Mouse (Mus musculus) thymus, adult 2 months (tissue): ENCODE results near the gene Atg4c. TPM values are rescaled to one million over a fixed set of nuclear protein-coding genes. Genes with fewer than 3 reads are reported as not detected.

Source experiments
- DNase-seq: peaks from one replicate; pipeline ENCODE4 v3.0.0; 2021
- H3K27ac ChIP-seq: fragments of 200-500 bp; 2 replicates; pipeline ENCODE4 v1.5.1; 2012; ENCODE audit warnings: low read length, control low read depth; ENCODE audit not compliant: control insufficient read depth, insufficient read depth
- H3K27me3 ChIP-seq: fragments of 200-500 bp; 2 replicates; pipeline ENCODE4 v1.6.1; 2012; ENCODE audit warnings: mild to moderate bottlenecking, low read length, moderate library complexity, mixed read lengths; ENCODE audit not compliant: control insufficient read depth, insufficient read depth
- H3K36me3 ChIP-seq: fragments of 200-500 bp; 2 replicates; pipeline ENCODE4 v1.6.1; 2012; ENCODE audit warnings: mild to moderate bottlenecking, low read length, moderate library complexity; ENCODE audit not compliant: control insufficient read depth, insufficient read depth
- H3K4me1 ChIP-seq: fragments of 200-500 bp; replicated peaks from 2 replicates; pipeline ENCODE4 v1.6.1; 2012; ENCODE audit warnings: low read length; ENCODE audit not compliant: control insufficient read depth, insufficient read depth
- H3K4me3 ChIP-seq: fragments of 200-500 bp; 2 replicates; pipeline ENCODE4 v1.5.1; 2012; ENCODE audit warnings: mild to moderate bottlenecking, low read length, control low read depth, moderate library complexity; ENCODE audit not compliant: control insufficient read depth, insufficient read depth
- CTCF ChIP-seq: fragments of 200-500 bp; IDR thresholded peaks from 2 replicates; pipeline ENCODE4 v1.5.1; 2012; ENCODE audit warnings: mild to moderate bottlenecking, control low read depth, low read length, moderate library complexity, borderline replicate concordance; ENCODE audit not compliant: control insufficient read depth, poor library complexity, insufficient read depth; ENCODE audit errors: extremely low read depth
- POLR2A ChIP-seq: fragments of 200-500 bp; IDR thresholded peaks from 2 replicates; pipeline ENCODE4 v1.6.1; 2012; ENCODE audit warnings: mild to moderate bottlenecking, low read length, control low read depth, moderate library complexity; ENCODE audit not compliant: control insufficient read depth, poor library complexity, insufficient read depth; ENCODE audit errors: extremely low read depth
- WGBS: fragments of 180-500 bp; shearing (Covaris S2); methylation state at CpG from one replicate; pipeline ENCODE4 v1.1.7; 2018; 5-methylcytosine and 5-hydroxymethylcytosine counted together
- polyA plus RNA-seq: library from polyadenylated mRNA; depleted of rRNA; stranded (reverse); fragments of >200 nt; gene quantifications from 2 replicates; pipeline ENCODE4 v1.2.3, GENCODE M21; 2012

The Atg4c gene
- polyA plus RNA-seq, 1 experiment = 0.80 TPM

GRCm38 (mm10) chr4:99160899-99161298 is 32.8 kb upstream of the Atg4c start:
- no peak overlapping the region for H3K27ac ChIP-seq
- H3K4me3 ChIP-seq = no peak overlapping the region
- H3K27me3 ChIP-seq = no peaks in the 10 kb centered on the region
- 89% methylated on average over 5 of the region's 5 CpGs for WGBS
- TF ChIP-seq CTCF (no peak), POLR2A (no peak)
- H3K4me1 ChIP-seq = no peaks in the 10 kb centered on the region
- DNase-seq = no peak
- no peaks in the 10 kb centered on the region for H3K36me3 ChIP-seq

- no peak for DNase-seq
- H3K27ac ChIP-seq = no peak overlapping the region
These were observed 32.2 kb upstream of the Atg4c start for GRCm38 (mm10) chr4:99161457-99161971.

GRCm38 (mm10) chr4:99163001-99163400 is 30.7 kb upstream of the Atg4c start:
- no peak for DNase-seq
- TF ChIP-seq POLR2A = no peak
- no peak for TF ChIP-seq CTCF
- H3K4me3 ChIP-seq = no peak overlapping the region
- no peaks in the 10 kb centered on the region for H3K36me3 ChIP-seq
- 77% methylated on average over 9 of the region's 9 CpGs for WGBS
- H3K4me1 ChIP-seq = no peaks in the 10 kb centered on the region
- no peak overlapping the region for H3K27ac ChIP-seq
- no peaks in the 10 kb centered on the region for H3K27me3 ChIP-seq

More at GRCm38 (mm10) chr4:99161457-99161971, 32.2 kb upstream of the Atg4c start:
- Histone ChIP-seq H3K36me3 (no peaks in the 10 kb centered on the region), H3K27me3 (no peaks in the 10 kb centered on the region), H3K4me1 (no peaks in the 10 kb centered on the region), H3K4me3 (no peak overlapping the region)
- 62% methylated on average over 6 of the region's 6 CpGs for WGBS
- TF ChIP-seq CTCF = no peak

GRCm38 (mm10) chr4:99163547-99163946 is 30.2 kb upstream of the Atg4c start:
- no peaks in the 10 kb centered on the region for H3K36me3 ChIP-seq
- WGBS = 22% methylated on average over 4 of the region's 4 CpGs
- no peaks in the 10 kb centered on the region for H3K27me3 ChIP-seq
- DNase-seq = no peak
- H3K4me1 ChIP-seq = no peaks in the 10 kb centered on the region
- no peak overlapping the region for H3K27ac ChIP-seq
- TF ChIP-seq POLR2A (no peak), CTCF (no peak)
- no peak overlapping the region for H3K4me3 ChIP-seq

GRCm38 (mm10) chr4:99168869-99169268 is 24.9 kb upstream of the Atg4c start:
- H3K36me3 ChIP-seq = no peaks in the 10 kb centered on the region
- TF ChIP-seq CTCF = no peak
- no peak for TF ChIP-seq POLR2A
- H3K27me3 ChIP-seq = no peaks in the 10 kb centered on the region
- H3K4me3 ChIP-seq = no peak overlapping the region
- H3K4me1 ChIP-seq = no peaks in the 10 kb centered on the region
- no peak for DNase-seq
- 66% methylated on average over 5 of the region's 5 CpGs for WGBS
- H3K27ac ChIP-seq = no peak overlapping the region

GRCm38 (mm10) chr4:99174265-99174664 is 19.5 kb upstream of the Atg4c start:
- no peak for DNase-seq
- TF ChIP-seq POLR2A = no peak
- TF ChIP-seq CTCF = no peak
- no peaks in the 10 kb centered on the region for H3K36me3 ChIP-seq
- no peaks in the 10 kb centered on the region for H3K27me3 ChIP-seq
- 96% methylated on average over 7 of the region's 7 CpGs for WGBS
- H3K4me1 ChIP-seq = no peaks in the 10 kb centered on the region
- H3K27ac ChIP-seq = no peak overlapping the region
- no peak overlapping the region for H3K4me3 ChIP-seq

GRCm38 (mm10) chr4:99176841-99177240 is 16.9 kb upstream of the Atg4c start:
- WGBS = 88% methylated on average over 7 of the region's 7 CpGs
- Histone ChIP-seq H3K27ac (no peak overlapping the region), H3K4me3 (no peak overlapping the region), H3K4me1 (no peaks in the 10 kb centered on the region), H3K36me3 (no peaks in the 10 kb centered on the region), H3K27me3 (no peaks in the 10 kb centered on the region)
- TF ChIP-seq CTCF (no peak), POLR2A (no peak)
- no peak for DNase-seq
